Mouse (Mus musculus) hindbrain, embryonic 11.5 days (tissue): ENCODE measurements at regions not wholly inside any gene's neighbourhood (a gene's known extent, or its start where the extent isn't known, plus 50 kb on each side); places are given as distances from the start of the nearest gene placed in this dataset.
A peak's percentile ranks its signal among the peaks of the same experiment; 100 is the strongest.

Experiments
- ATAC-seq: fragments of 200-750 bp; cut with Nextera tagmentation; 2 replicates; pipeline ENCODE4 v1.8.0; 2017; ENCODE audit warnings: mild to moderate bottlenecking, moderate TSS enrichment, moderate library complexity; ENCODE audit not compliant: low FRiP score
- DNase-seq: peaks from one replicate; pipeline ENCODE4 v3.0.0-alpha.2; 2015; ENCODE audit warnings: low spot score
- H3K27ac ChIP-seq: fragments of 300-500 bp; sonication (generic); 2 replicates; pipeline ENCODE4 v1.5.1; 2014; ENCODE audit warnings: mild to moderate bottlenecking, low read depth, low read length
- H3K27me3 ChIP-seq: fragments of 300-500 bp; sonication (generic); 2 replicates; pipeline ENCODE4 v1.6.1; 2014; ENCODE audit warnings: mild to moderate bottlenecking, low read length, moderate library complexity, mixed read lengths; ENCODE audit not compliant: control insufficient read depth, insufficient read depth
- H3K36me3 ChIP-seq: fragments of 300-500 bp; sonication (generic); 2 replicates; pipeline ENCODE4 v1.6.1; 2014; ENCODE audit warnings: mild to moderate bottlenecking, low read length, moderate library complexity, mixed read lengths; ENCODE audit not compliant: control insufficient read depth, insufficient read depth
- H3K4me1 ChIP-seq: fragments of 300-500 bp; sonication (generic); replicated peaks from 2 replicates; pipeline ENCODE4 v1.6.1; 2014; ENCODE audit warnings: low read length, mixed read lengths; ENCODE audit not compliant: control insufficient read depth, insufficient read depth
- H3K4me2 ChIP-seq: fragments of 300-500 bp; sonication (generic); replicated peaks from 2 replicates; pipeline ENCODE4 v1.6.1; 2014; ENCODE audit warnings: mild to moderate bottlenecking, low read depth, low read length
- H3K4me3 ChIP-seq: fragments of 300-500 bp; sonication (generic); 2 replicates; pipeline ENCODE4 v1.5.1; 2014; ENCODE audit warnings: low read depth, low read length
- H3K9ac ChIP-seq: fragments of 300-500 bp; sonication (generic); 2 replicates; pipeline ENCODE4 v1.6.1; 2014; ENCODE audit warnings: low read depth, low read length
- H3K9me3 ChIP-seq: fragments of 300-500 bp; sonication (generic); 2 replicates; pipeline ENCODE4 v1.6.1; 2016; ENCODE audit warnings: low read length; ENCODE audit not compliant: control insufficient read depth
- WGBS: fragments of 180-500 bp; shearing (Covaris S2); extraction: QIAGEN DNeasy Blood & Tissue Kit; methylation state at CpG from one replicate; pipeline ENCODE4 v1.1.7; 2014; 5-methylcytosine and 5-hydroxymethylcytosine counted together

GRCm38 (mm10) chr10:105125736-105126135, 448.5 kb downstream of the Tmtc2 start:
- H3K27ac ChIP-seq: no peak overlapping the region
- H3K4me2 ChIP-seq: no peak overlapping the region
- no peaks in the 10 kb centered on the region for H3K27me3 ChIP-seq
- no peak for DNase-seq
- no peak overlapping the region for H3K9ac ChIP-seq
- no peak for ATAC-seq
- 76% methylated on average over 3 of the region's 3 CpGs for WGBS
- H3K4me1 ChIP-seq: no peaks in the 10 kb centered on the region
- no peaks in the 10 kb centered on the region for H3K36me3 ChIP-seq
- H3K9me3 ChIP-seq: no peaks in the 10 kb centered on the region
- no peak overlapping the region for H3K4me3 ChIP-seq

- H3K9me3 ChIP-seq: no peaks in the 10 kb centered on the region
- H3K36me3 ChIP-seq: no peaks in the 10 kb centered on the region
- no peak overlapping the region for H3K9ac ChIP-seq
- DNase-seq (no peak), ATAC-seq (no peak)
- 89% methylated on average over 10 of the region's 10 CpGs for WGBS
- no peaks in the 10 kb centered on the region for H3K27me3 ChIP-seq
- H3K4me1 ChIP-seq: no peaks in the 10 kb centered on the region
- no peak overlapping the region for H3K4me2 ChIP-seq
- no peak overlapping the region for H3K4me3 ChIP-seq
- H3K27ac ChIP-seq: no peak overlapping the region
Observed at GRCm38 (mm10) chr10:105120229-105120628, 454.0 kb downstream of the Tmtc2 start.

GRCm38 (mm10) chr10:105116138-105116537, 458.1 kb downstream of the Tmtc2 start:
- ATAC-seq (no peak), DNase-seq (no peak)
- WGBS: 88% methylated on average over 1 of the region's 1 CpGs
- Histone ChIP-seq H3K9me3 (no peaks in the 10 kb centered on the region), H3K4me1 (no peaks in the 10 kb centered on the region), H3K36me3 (no peaks in the 10 kb centered on the region), H3K4me3 (no peak overlapping the region), H3K27ac (no peak overlapping the region), H3K9ac (no peak overlapping the region), H3K4me2 (no peak overlapping the region), H3K27me3 (no peaks in the 10 kb centered on the region)

GRCm38 (mm10) chr10:105114927-105115326, 459.3 kb downstream of the Tmtc2 start:
- WGBS: 78% methylated on average over 5 of the region's 5 CpGs
- ATAC-seq: no peak
- Histone ChIP-seq H3K4me1 (no peaks in the 10 kb centered on the region), H3K27ac (no peak overlapping the region), H3K27me3 (no peaks in the 10 kb centered on the region), H3K9ac (no peak overlapping the region), H3K4me2 (no peak overlapping the region), H3K4me3 (no peak overlapping the region), H3K9me3 (no peaks in the 10 kb centered on the region), H3K36me3 (no peaks in the 10 kb centered on the region)
- DNase-seq: no peak

GRCm38 (mm10) chr10:105110247-105110646, 464.0 kb downstream of the Tmtc2 start:
- H3K27ac ChIP-seq: no peak overlapping the region
- WGBS: 5% methylated on average over 5 of the region's 5 CpGs
- DNase-seq: peak; percentile 20
- peak; percentile 63 for ATAC-seq
- H3K4me3 ChIP-seq: no peak overlapping the region
- H3K27me3 ChIP-seq: no peaks in the 10 kb centered on the region
- H3K36me3 ChIP-seq: no peaks in the 10 kb centered on the region
- no peak overlapping the region for H3K9ac ChIP-seq
- no peak overlapping the region for H3K4me2 ChIP-seq
- H3K4me1 ChIP-seq: no peaks in the 10 kb centered on the region
- H3K9me3 ChIP-seq: no peaks in the 10 kb centered on the region

GRCm38 (mm10) chr10:105097045-105097331, 477.3 kb downstream of the Tmtc2 start:
- no peak for ATAC-seq

GRCm38 (mm10) chr10:105096323-105097044, 477.8 kb downstream of the Tmtc2 start:
- DNase-seq (no peak), ATAC-seq (no peak)
- Histone ChIP-seq H3K4me3 (no peak overlapping the region), H3K9me3 (no peaks in the 10 kb centered on the region), H3K9ac (no peak overlapping the region), H3K36me3 (no peaks in the 10 kb centered on the region), H3K27me3 (no peaks in the 10 kb centered on the region), H3K27ac (no peak overlapping the region), H3K4me2 (no peak overlapping the region), H3K4me1 (no peaks in the 10 kb centered on the region)
- 84% methylated on average over 16 of the region's 16 CpGs for WGBS

More at GRCm38 (mm10) chr10:105097045-105097331, 477.3 kb downstream of the Tmtc2 start:
- Histone ChIP-seq H3K27ac (no peak overlapping the region), H3K9ac (no peak overlapping the region), H3K4me1 (no peaks in the 10 kb centered on the region), H3K36me3 (no peaks in the 10 kb centered on the region), H3K27me3 (no peaks in the 10 kb centered on the region), H3K9me3 (no peaks in the 10 kb centered on the region), H3K4me2 (no peak overlapping the region), H3K4me3 (no peak overlapping the region)
- WGBS: 71% methylated on average over 2 of the region's 2 CpGs
- no peak for DNase-seq

GRCm38 (mm10) chr10:105095800-105096199, 478.5 kb downstream of the Tmtc2 start:
- ATAC-seq (no peak), DNase-seq (no peak)
- no peaks in the 10 kb centered on the region for H3K27me3 ChIP-seq
- no peaks in the 10 kb centered on the region for H3K9me3 ChIP-seq
- no peak overlapping the region for H3K4me3 ChIP-seq
- no peaks in the 10 kb centered on the region for H3K4me1 ChIP-seq
- H3K27ac ChIP-seq: no peak overlapping the region
- no peak overlapping the region for H3K9ac ChIP-seq
- 83% methylated on average over 4 of the region's 4 CpGs for WGBS
- H3K36me3 ChIP-seq: no peaks in the 10 kb centered on the region
- H3K4me2 ChIP-seq: no peak overlapping the region

GRCm38 (mm10) chr10:105076892-105077291, 497.4 kb downstream of the Tmtc2 start:
- DNase-seq: no peak
- no peaks in the 10 kb centered on the region for H3K4me1 ChIP-seq
- no peak overlapping the region for H3K9ac ChIP-seq
- H3K36me3 ChIP-seq: no peaks in the 10 kb centered on the region
- ATAC-seq: no peak
- H3K27ac ChIP-seq: no peak overlapping the region
- no peaks in the 10 kb centered on the region for H3K9me3 ChIP-seq
- H3K4me2 ChIP-seq: no peak overlapping the region
- no peak overlapping the region for H3K4me3 ChIP-seq
- no peaks in the 10 kb centered on the region for H3K27me3 ChIP-seq
- WGBS: 87% methylated on average over 2 of the region's 2 CpGs
